Mouse (Mus musculus) small intestine, adult 2 months (tissue): ENCODE data around the gene Nmur1. TPM values are rescaled to one million over a fixed set of nuclear protein-coding genes. Genes with fewer than 3 reads are reported as not detected.

Source experiments
- H3K27ac ChIP-seq: fragments of 200-500 bp; 2 replicates; pipeline ENCODE4 v1.5.1; 2012; ENCODE audit warnings: low read depth, low read length, control low read depth, inconsistent platforms; ENCODE audit not compliant: insufficient read depth
- H3K27me3 ChIP-seq: fragments of 200-500 bp; 2 replicates; pipeline ENCODE4 v1.6.1; 2012; ENCODE audit warnings: mild to moderate bottlenecking, moderate library complexity, low read length, inconsistent platforms; ENCODE audit not compliant: control insufficient read depth, insufficient read depth
- H3K36me3 ChIP-seq: fragments of 200-500 bp; 2 replicates; pipeline ENCODE4 v1.6.1; 2012; ENCODE audit warnings: mild to moderate bottlenecking, low read length, control low read depth, inconsistent platforms; ENCODE audit not compliant: control insufficient read depth, insufficient read depth
- H3K4me1 ChIP-seq: fragments of 200-500 bp; 2 replicates; pipeline ENCODE4 v1.6.1; 2012; ENCODE audit warnings: low read length, inconsistent platforms, mixed read lengths; ENCODE audit not compliant: control insufficient read depth, insufficient read depth, insufficient read length
- H3K4me3 ChIP-seq: fragments of 200-500 bp; 2 replicates; pipeline ENCODE4 v1.5.1; 2012; ENCODE audit warnings: low read depth, mild to moderate bottlenecking, control low read depth, inconsistent platforms, low read length, moderate library complexity
- CTCF ChIP-seq: fragments of 200-500 bp; IDR thresholded peaks from 2 replicates; pipeline ENCODE4 v1.5.1; 2012; ENCODE audit warnings: low read depth, mild to moderate bottlenecking, control low read depth, inconsistent platforms, low read length, moderate library complexity, mixed read lengths; ENCODE audit not compliant: insufficient replicate concordance, insufficient read length; ENCODE audit errors: extremely low read depth
- POLR2A ChIP-seq: fragments of 200-500 bp; IDR thresholded peaks from 2 replicates; pipeline ENCODE4 v1.6.1; 2012; ENCODE audit warnings: low read depth, mild to moderate bottlenecking, control low read depth, inconsistent platforms, low read length, moderate library complexity
- WGBS: fragments of 180-500 bp; shearing (Covaris S2); methylation state at CpG from one replicate; pipeline ENCODE4 v1.1.7; 2018; 5-methylcytosine and 5-hydroxymethylcytosine counted together
- polyA plus RNA-seq: library from polyadenylated mRNA; depleted of rRNA; stranded (reverse); fragments of >200 nt; gene quantifications from 2 replicates; pipeline ENCODE4 v1.2.3, GENCODE M21; 2012

The Nmur1 gene
- polyA plus RNA-seq, 1 experiment, result 11.1 TPM

GRCm38 (mm10) chr1:86440171-86440886 lies 14.3 kb upstream of the Nmur1 start:
- TF ChIP-seq POLR2A, result no peak
- TF ChIP-seq CTCF, result peak; percentile 85; the same call in 1 of the 2 replicates
- Histone ChIP-seq H3K27ac (peak overlapping the region; percentile 88), H3K36me3 (no peaks in the 10 kb centered on the region), H3K4me1 (peaks cover 17% of the 10 kb centered on the region), H3K4me3 (peak overlapping the region; percentile 62), H3K27me3 (no peaks in the 10 kb centered on the region)
- WGBS, result 6% methylated on average over 18 of the region's 18 CpGs

DNA sequence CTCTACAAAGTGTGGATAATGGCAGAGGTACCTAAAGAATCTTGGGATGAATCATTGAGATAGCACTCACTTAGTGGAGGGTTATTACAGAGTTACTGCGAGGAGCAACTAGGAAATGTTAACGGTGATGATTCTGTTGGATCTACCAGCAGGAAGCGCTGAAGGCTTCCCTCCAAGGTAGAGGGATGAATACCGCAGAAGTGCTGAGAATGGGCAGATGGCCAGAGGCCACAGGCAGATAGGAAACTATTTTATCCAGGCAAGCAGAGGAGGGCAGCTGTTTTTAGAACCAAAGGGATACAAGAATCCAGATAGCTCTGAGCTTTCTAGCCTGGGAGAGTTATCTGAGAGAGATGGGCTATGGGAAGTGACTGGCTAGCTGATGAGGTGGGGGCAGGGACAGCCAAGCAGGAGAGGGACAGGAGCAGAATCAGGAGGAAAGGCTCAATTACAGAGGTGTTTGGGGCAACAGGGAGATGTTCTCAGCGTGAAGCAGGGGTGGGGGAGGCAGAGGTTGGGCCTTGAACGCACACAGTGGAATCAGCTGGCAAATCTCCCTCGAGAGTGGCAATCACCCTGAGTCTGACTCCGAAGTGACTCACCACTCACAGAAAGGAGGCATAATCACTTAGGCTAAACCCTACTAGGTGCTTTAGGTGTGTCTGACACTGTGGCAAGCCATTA lies 13.6 kb upstream of the Nmur1 start:
- H3K4me3 ChIP-seq, result no peak overlapping the region
- TF ChIP-seq POLR2A, result no peak
- TF ChIP-seq CTCF, result no peak
- WGBS, result 37% methylated on average over 8 of the region's 8 CpGs

GRCm38 (mm10) chr1:86438501-86438900 lies 12.5 kb upstream of the Nmur1 start:
- Histone ChIP-seq H3K27me3 (no peaks in the 10 kb centered on the region), H3K4me3 (no peak overlapping the region), H3K36me3 (no peaks in the 10 kb centered on the region), H3K27ac (no peak overlapping the region), H3K4me1 (peaks cover 25% of the 10 kb centered on the region)
- 67% methylated on average over 2 of the region's 2 CpGs for WGBS
- no peak for TF ChIP-seq CTCF
- no peak for TF ChIP-seq POLR2A

More for the DNA sequence above, 13.6 kb upstream of the Nmur1 start:
- Histone ChIP-seq H3K36me3 (no peaks in the 10 kb centered on the region), H3K27ac (no peak overlapping the region; the same call in 1 of the 2 replicates), H3K27me3 (no peaks in the 10 kb centered on the region), H3K4me1 (peaks cover 20% of the 10 kb centered on the region)

- no peak for TF ChIP-seq CTCF
- TF ChIP-seq POLR2A, result no peak
- Histone ChIP-seq H3K4me1 (peaks cover 22% of the 10 kb centered on the region), H3K4me3 (no peak overlapping the region), H3K36me3 (no peaks in the 10 kb centered on the region), H3K27me3 (no peaks in the 10 kb centered on the region), H3K27ac (peak overlapping the region; percentile 66)
- WGBS, result 34% methylated on average over 6 of the region's 6 CpGs
Observed at GRCm38 (mm10) chr1:86438014-86438319, 11.9 kb upstream of the Nmur1 start.

DNA sequence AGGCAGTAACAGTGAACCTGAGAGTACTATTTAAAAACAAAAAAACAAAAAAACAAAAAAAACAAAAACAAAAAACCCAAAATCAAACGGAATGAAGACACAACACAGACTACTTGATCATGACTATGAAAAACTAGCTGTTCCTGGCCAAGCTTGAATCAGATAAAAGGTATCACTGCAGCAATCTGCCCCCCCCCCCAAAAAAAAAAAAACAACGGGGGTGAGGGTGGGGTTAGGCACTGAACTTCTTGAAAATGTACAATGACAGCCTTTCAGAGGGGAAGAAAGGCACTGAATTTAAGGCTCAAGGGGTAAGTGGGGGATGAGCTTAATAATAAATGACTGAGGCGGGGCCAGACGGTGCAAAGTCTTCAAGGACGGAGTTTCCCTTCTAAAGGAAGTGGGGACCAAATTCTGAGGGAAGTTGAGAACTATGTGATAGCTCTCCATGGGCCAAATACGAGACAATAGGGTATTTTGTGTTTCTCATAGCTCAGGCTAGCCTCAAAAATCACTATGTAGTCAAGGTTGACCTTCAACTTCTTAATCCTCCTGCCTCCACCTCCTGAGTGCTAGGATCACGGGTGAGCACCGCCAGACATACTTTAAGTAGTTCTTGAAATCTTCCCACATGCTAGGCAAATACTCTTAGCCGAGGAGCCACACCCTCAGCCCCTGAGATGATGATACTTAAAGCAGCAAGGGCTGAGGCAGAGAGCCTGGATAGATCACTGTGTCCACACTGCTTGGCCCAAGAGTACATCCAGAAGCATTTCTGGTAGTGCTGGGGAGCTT lies 11.4 kb upstream of the Nmur1 start:
- 16% methylated on average over 9 of the region's 9 CpGs for whole genome bisulfite sequencing

GRCm38 (mm10) chr1:86435302-86435821 lies 9.3 kb upstream of the Nmur1 start:
- Histone ChIP-seq H3K4me1 (peaks cover 18% of the 10 kb centered on the region), H3K27me3 (no peaks in the 10 kb centered on the region), H3K27ac (peak overlapping the region; percentile 81), H3K4me3 (no peak overlapping the region), H3K36me3 (no peaks in the 10 kb centered on the region)
- no peak for TF ChIP-seq CTCF
- WGBS, result 36% methylated on average over 13 of the region's 13 CpGs

More for the DNA sequence above, 11.4 kb upstream of the Nmur1 start:
- TF ChIP-seq CTCF, result no peak
- TF ChIP-seq POLR2A, result no peak; the same call in 1 of the 2 replicates
- Histone ChIP-seq H3K27ac (peak overlapping the region; percentile 66), H3K36me3 (no peaks in the 10 kb centered on the region), H3K4me3 (no peak overlapping the region), H3K4me1 (peaks cover 19% of the 10 kb centered on the region), H3K27me3 (no peaks in the 10 kb centered on the region)
